Mouse (Mus musculus): ENCODE measurements around the gene Abcd1. TPM values are rescaled to one million over a fixed set of nuclear protein-coding genes. Genes with fewer than 3 reads are reported as not detected.

Gene Abcd1
- 12.6 and 22.7 TPM in 2 replicates for polyA plus RNA-seq (2012; ENCODE audit: insufficient read depth, insufficient read length, missing spikeins)

DNA sequence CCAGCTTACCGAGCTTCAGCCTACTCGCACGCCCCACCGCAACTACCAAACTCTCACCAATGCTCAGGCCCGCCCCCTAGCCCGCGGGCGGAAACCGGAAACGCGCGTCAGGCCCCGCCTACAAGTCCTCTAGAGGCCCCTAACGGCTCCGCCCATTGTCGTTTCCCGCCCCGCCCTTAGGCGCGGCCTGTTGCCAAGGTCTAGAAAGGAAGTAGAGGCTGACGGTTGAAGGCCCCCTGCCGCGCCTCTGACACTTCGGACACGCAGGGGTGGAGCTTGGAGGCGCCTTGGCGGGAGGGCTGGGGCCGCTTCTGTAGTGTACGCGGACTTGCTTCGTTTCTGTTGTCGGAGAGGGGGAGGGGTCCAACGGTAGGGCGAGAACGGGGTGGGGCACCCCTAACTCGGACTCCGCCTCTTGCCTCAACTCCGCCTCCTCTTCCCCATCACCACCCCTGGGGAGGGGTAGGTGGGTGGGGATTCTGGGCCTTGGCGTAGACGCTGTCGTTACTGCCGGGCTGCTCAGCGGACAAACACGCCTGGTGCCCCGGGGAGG lies at the start of gene Abcd1, which contains the start of gene Bcap31:
Gene Abcd1, plus strand, starts transcription at position 489 of the 553 bp plus-strand sequence.
Gene Bcap31, minus strand, starts transcription at position 67 of the 553 bp plus-strand sequence.
- peaks cover 8% of the 10 kb centered on the region for H3K4me1 ChIP-seq (ENCODE audit: control insufficient read depth, insufficient read depth, insufficient read length, low read length)
- peak within 1 kb of the TSS; percentile 89 for H3K4me3 ChIP-seq (ENCODE audit: insufficient read depth, low read depth, low read length)
- H3K27ac ChIP-seq (replicated peaks; ENCODE audit: low read depth, low read length) = peak within 1 kb of the TSS; percentile 95

DNA sequence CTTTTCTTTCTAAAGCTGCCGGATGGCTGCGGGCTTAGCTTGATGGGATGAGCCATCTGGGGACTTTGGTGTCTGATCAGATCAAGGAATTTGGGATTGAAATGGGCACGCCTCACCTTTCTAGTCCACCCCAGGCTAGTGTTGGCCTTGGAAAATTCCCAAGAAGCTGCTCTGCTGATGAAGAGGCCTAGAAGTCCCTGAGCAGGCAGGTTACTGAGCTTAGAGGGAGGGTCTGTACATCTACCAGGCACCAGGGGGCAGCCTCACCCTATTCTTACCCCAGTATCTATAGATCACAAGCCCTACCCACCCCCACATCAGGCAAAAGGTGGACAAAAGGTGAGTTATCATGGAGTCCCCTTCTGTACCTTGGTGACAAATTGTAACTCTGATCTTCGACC lies 44.4 kb upstream of the Abcd1 start:
- no peak overlapping the region for H3K27ac ChIP-seq (replicated peaks; ENCODE audit: low read depth, low read length)
- H3K4me3 ChIP-seq (ENCODE audit: insufficient read depth, low read depth, low read length) = 0 out of 2 replicates have a peak overlapping the region, but pooled peaks have one; percentile 63
- no peaks in the 10 kb centered on the region; the same call in 1 of the 2 replicates for H3K4me1 ChIP-seq (ENCODE audit: control insufficient read depth, insufficient read depth, insufficient read length, low read length)

DNA sequence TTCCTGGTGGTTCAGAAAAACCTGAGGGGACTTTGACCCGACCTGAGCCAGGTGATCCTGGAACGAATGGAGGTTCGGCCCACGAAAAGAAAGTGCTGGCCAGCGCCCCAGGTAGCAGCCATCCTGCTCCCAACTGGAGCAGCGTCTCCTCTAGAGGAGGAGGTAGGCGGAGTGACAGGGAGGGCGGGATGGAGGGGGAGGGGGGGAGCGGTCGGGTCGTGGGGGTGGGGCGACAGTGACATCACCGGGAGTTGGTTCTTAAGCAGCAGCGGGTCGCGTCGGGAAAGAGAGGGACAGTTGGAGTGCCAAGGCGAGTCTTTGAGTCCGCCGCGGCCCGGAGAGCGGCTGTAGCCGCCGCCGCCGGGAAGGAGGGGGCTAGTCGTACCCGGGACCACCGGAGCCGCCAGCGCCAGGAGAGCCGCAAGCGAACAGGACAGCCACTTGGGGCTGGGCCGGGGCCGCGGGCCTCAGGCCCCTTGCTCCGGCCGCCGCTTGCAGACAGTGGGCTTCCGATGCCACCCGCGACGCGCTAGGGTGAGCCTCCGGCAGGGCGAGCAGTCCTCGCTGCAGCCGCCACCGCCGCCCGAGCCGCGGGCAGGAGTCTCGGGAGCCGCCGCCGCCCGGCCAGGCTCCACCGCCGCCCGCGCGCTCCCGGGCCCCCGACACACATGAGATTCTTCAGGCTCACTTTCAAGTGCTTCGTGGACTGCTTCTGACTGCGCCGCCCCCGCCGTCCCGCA lies 43.3 kb upstream of the Abcd1 start, which contains the start of gene Slc6a8:
Gene Slc6a8, plus strand, starts transcription at position 272 of the 740 bp plus-strand sequence.
- no peak within 1 kb of the TSS; the same call in none of the 2 replicates for H3K27ac ChIP-seq (replicated peaks; ENCODE audit: low read depth, low read length)

DNA sequence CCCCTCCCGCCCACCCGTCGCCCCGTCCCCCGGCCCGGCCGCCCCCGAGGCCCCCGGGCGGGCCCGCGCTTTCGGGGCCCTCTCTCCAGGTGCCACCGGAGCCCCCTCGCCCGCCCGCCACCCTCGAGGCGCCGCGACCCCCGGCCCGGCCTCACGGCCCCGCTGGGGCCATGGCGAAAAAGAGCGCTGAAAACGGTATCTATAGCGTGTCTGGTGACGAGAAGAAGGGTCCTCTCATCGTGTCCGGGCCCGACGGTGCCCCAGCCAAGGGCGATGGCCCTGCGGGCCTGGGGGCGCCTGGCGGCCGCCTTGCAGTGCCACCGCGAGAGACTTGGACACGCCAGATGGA lies 42.8 kb upstream of the Abcd1 start:
- H3K27ac ChIP-seq (replicated peaks; ENCODE audit: low read depth, low read length) = no peak overlapping the region
- H3K4me3 ChIP-seq (ENCODE audit: insufficient read depth, low read depth, low read length) = peak overlapping the region; percentile 80
- H3K4me1 ChIP-seq (ENCODE audit: control insufficient read depth, insufficient read depth, insufficient read length, low read length) = no peaks in the 10 kb centered on the region; the same call in 1 of the 2 replicates

More for the DNA sequence above, 43.3 kb upstream of the Abcd1 start, which contains the start of gene Slc6a8:
- peak within 1 kb of the TSS; percentile 80 for H3K4me3 ChIP-seq (ENCODE audit: insufficient read depth, low read depth, low read length)
- no peaks in the 10 kb centered on the region; the same call in 1 of the 2 replicates for H3K4me1 ChIP-seq (ENCODE audit: control insufficient read depth, insufficient read depth, insufficient read length, low read length)

DNA sequence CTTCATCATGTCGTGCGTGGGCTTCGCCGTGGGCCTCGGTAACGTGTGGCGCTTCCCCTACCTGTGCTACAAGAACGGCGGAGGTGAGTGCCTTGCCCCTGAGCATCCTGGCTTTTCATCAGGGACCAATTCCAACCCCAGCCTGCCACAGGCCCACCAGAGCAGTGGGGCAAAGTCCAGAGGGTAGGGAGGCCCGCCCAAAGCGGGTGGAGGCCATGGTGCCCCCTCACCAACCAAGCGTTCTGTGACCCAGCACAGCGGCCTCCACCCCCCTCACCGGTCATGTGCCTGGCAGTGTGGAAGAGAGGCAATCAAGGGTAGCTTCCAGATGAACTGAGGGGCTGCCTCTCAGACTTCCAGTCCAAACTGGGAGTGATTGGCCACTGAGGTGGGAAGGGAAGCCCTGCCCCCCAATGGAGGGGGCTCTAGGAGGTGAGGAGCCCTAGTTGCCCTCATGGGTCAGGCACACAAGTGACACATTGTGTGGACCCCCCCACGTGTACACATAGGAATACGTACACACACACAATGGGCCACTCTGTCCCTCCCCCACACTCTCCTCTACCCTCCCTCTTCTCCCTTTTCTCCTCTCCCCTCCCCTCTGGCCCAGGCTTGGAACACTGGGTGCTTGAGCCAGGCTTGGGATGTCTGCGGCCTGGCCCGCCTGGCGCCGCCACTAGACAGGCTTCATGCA lies 42.3 kb upstream of the Abcd1 start:
- peak overlapping the region; percentile 61 for H3K4me3 ChIP-seq (ENCODE audit: insufficient read depth, low read depth, low read length)
- H3K27ac ChIP-seq (replicated peaks; ENCODE audit: low read depth, low read length) = no peak overlapping the region
- H3K4me1 ChIP-seq (ENCODE audit: control insufficient read depth, insufficient read depth, insufficient read length, low read length) = no peaks in the 10 kb centered on the region; the same call in 1 of the 2 replicates

DNA sequence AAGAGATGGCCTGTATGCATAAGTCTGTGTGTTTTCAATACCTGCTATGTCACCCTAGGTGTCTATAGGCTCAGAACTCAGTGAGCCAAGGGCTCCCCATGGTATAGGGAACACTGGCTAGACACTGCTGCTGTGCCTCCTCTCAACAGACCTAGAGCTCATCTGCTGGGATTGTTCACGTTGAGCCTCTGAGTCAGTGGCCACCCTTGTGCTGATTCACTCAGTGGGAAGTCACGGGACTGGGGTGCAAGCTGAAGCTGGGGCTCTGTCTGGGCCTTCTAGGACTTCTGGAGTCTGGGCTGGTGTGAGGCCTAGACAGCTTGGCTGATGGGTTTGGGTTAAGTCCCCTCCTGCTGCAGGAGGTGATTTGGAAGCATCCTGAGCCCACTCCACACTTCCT lies 41.2 kb upstream of the Abcd1 start:
- H3K4me3 ChIP-seq (ENCODE audit: insufficient read depth, low read depth, low read length) = peak overlapping the region; percentile 61
- no peaks in the 10 kb centered on the region; the same call in 1 of the 2 replicates for H3K4me1 ChIP-seq (ENCODE audit: control insufficient read depth, insufficient read depth, insufficient read length, low read length)
- H3K27ac ChIP-seq (replicated peaks; ENCODE audit: low read depth, low read length) = no peak overlapping the region

DNA sequence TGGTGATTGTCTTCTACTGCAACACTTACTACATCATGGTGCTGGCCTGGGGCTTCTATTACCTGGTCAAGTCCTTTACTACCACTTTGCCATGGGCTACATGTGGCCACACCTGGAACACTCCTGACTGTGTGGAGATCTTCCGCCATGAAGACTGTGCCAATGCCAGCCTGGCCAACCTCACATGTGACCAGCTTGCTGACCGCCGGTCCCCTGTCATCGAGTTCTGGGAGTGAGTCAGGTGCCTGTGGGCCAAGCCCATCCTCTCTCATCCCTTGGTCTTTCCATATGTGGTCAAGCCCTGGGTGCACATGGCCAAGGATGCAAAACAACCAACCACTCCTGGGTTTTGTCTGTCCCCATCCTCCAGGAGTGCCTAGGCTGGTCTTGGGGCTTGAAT lies 39.7 kb upstream of the Abcd1 start:
- Histone ChIP-seq H3K4me3 (ENCODE audit: insufficient read depth, low read depth, low read length) (no peak overlapping the region), H3K27ac (replicated peaks; ENCODE audit: low read depth, low read length) (no peak overlapping the region)

DNA sequence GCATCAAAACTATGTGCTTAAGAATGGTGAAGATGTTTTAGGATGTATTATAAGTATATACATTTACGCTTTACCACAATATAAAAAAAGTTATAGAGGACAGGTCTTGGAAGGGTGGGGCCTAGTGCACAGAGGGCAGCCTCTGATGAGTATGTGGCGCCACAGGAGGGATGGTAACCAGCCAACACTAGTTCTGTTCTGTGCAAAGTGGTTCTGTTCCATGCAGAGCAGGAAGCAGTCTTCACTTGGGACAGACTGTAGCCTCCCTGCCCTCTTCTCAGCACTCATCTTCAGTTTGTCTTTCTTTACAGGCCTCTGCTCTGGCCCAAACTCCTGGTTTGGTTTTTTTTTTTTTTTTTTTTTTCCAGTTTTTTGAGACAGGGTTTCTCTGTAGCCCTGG lies 32.2 kb upstream of the Abcd1 start:
- no peak overlapping the region for H3K4me3 ChIP-seq (ENCODE audit: insufficient read depth, low read depth, low read length)
- H3K27ac ChIP-seq (replicated peaks; ENCODE audit: low read depth, low read length) = no peak overlapping the region
- no peaks in the 10 kb centered on the region for H3K4me1 ChIP-seq (ENCODE audit: control insufficient read depth, insufficient read depth, insufficient read length, low read length)

More for the DNA sequence above, 39.7 kb upstream of the Abcd1 start:
- H3K4me1 ChIP-seq (ENCODE audit: control insufficient read depth, insufficient read depth, insufficient read length, low read length) = no peaks in the 10 kb centered on the region; the same call in 1 of the 2 replicates

DNA sequence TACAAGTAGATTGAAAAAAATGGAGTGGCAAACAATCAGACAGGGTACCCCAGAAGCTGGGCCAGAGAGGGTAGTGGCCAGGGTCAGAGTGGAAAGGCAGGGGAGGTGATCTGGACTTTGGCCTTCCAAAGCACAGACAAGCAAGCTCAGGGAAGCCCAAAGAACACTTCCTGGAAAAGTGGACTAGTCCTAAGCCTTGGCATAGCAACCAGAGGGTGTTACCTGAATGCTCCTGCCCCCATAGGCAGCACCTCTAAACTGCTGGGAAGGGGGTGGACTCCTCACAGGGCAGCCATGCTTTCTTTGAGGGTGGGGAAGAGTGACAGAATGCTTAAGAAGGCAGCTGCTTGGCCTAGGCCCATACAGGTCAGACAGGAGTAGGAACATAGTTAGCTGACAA lies 31.4 kb upstream of the Abcd1 start:
- Histone ChIP-seq H3K4me3 (ENCODE audit: insufficient read depth, low read depth, low read length) (no peak overlapping the region), H3K27ac (replicated peaks; ENCODE audit: low read depth, low read length) (peak overlapping the region; percentile 87)

DNA sequence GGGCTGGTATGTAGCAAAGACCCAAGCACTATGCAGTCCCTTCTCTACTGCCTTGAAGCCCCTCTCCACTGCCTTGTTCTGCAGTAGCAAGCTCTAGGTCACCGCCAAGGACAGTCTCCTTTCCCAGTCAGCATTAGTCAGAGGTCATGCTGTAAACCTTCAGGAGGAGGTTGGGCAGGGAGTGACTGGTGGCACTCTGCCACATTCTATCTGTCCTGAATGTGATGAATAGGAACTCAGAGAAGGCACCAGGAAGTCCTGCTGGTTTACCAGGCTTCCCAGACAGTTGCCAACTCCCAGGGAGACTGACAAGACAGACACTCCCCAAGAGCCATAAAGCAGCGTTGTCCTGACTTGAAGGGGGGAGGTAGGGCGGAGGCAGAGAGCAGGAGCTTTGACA lies 30.8 kb upstream of the Abcd1 start:
- H3K4me1 ChIP-seq (ENCODE audit: control insufficient read depth, insufficient read depth, insufficient read length, low read length) = no peaks in the 10 kb centered on the region
- peak overlapping the region; percentile 87 for H3K27ac ChIP-seq (replicated peaks; ENCODE audit: low read depth, low read length)
- H3K4me3 ChIP-seq (ENCODE audit: insufficient read depth, low read depth, low read length) = no peak overlapping the region

More for the DNA sequence above, 31.4 kb upstream of the Abcd1 start:
- H3K4me1 ChIP-seq (ENCODE audit: control insufficient read depth, insufficient read depth, insufficient read length, low read length) = no peaks in the 10 kb centered on the region

DNA sequence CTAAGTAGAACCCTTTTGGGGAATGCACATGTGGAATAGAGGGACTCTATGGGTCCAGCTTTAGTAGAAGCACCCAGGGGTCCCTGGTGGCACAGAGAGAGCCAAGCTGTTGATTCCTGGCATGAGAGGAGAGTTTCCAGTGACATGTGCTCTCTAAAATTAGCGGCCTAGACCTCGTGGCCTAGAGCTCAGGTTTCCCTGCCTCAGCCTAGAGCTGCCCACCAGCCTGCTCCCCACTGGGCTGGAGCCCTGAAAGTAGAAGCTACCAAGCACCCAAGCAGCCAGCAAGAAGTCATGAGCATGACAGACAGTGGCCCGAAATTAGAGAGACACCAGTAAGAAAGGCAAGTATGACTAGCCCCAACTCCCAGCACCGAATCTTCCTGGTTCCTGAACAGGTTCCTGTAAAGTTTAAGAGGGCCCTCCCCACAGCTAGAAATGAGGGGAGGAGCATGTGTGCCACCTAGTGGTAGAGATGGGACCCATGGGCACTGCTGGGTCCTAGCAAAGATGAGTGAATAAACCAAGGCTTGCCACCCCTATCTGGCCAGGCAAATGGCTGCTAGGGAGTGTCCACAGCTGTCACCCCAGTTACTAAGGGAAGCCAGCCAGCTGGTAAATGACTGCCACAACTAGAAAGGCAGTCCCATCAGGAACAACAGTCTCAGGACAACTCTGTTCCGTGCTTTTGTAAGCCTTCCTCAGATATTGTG lies 25.3 kb upstream of the Abcd1 start:
- Histone ChIP-seq H3K27ac (replicated peaks; ENCODE audit: low read depth, low read length) (peak overlapping the region; percentile 64), H3K4me3 (ENCODE audit: insufficient read depth, low read depth, low read length) (no peak overlapping the region), H3K4me1 (ENCODE audit: control insufficient read depth, insufficient read depth, insufficient read length, low read length) (no peaks in the 10 kb centered on the region)

DNA sequence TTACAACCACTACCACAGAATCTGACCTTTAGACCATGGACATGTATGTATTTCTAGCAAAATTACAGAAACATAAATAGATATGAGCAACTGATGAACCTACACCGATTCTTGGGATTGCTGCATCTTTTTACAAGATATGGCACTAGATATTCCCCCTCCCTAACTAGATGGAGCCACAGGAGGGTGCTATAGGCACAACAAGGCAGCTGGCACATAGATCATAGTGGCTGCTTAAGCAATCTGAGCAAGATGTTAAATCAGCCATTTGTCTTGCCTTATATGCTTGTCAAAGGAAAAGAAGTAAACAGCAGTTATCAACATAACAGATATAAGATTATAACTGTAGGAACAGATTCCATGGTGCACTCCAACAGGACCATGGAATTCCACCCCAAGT lies 15.9 kb upstream of the Abcd1 start:
- no peak overlapping the region for H3K27ac ChIP-seq (replicated peaks; ENCODE audit: low read depth, low read length)
- H3K4me3 ChIP-seq (ENCODE audit: insufficient read depth, low read depth, low read length) = no peak overlapping the region
- H3K4me1 ChIP-seq (ENCODE audit: control insufficient read depth, insufficient read depth, insufficient read length, low read length) = no peaks in the 10 kb centered on the region

DNA sequence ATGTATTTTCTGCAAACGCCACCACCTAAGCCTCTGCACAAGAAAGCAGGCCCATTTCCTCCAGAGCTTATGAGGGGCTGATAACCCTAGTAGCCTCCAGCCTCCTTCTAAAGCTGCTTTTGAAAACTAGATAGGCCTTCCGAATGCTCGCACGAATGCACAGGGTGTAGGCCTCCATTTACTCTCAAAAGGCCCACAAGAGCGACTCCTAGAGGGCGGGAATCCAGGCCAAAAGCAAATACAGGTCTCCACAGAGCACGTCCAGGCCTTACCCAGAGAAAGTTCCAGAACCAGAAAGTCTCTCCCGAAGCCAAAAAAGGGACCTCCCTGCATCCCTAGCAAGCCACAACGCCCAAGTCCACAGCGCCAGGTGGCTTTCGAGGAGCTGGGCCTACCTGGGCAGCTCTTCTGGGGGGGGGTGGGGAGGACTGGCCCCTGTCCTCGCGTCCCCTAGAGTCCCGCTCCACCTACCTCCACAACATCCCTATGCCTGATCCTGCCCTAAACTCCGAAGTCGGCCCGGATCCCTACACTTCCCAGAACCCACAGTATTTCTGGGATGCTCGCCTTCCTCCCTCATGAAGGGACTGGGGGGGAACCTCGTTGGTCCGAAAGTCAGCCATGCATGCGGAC lies 805 bp upstream of the Abcd1 start:
- Histone ChIP-seq H3K4me1 (ENCODE audit: control insufficient read depth, insufficient read depth, insufficient read length, low read length) (peaks cover 8% of the 10 kb centered on the region), H3K4me3 (ENCODE audit: insufficient read depth, low read depth, low read length) (peak overlapping the region; percentile 89), H3K27ac (replicated peaks; ENCODE audit: low read depth, low read length) (peak overlapping the region; percentile 89)
